Mouse (Mus musculus) MEL (cell line): ENCODE results near the gene Hoxb1. TPM values are rescaled to one million over a fixed set of nuclear protein-coding genes. Genes with fewer than 3 reads are reported as not detected.

Experiments
- polyA plus RNA-seq, 2 experiments: library from polyadenylated mRNA; stranded (reverse) in 1 of 2; unstranded in 1 of 2; fragments of >175 nt in 1 of 2; fragments of >200 nt in 1 of 2; gene quantifications; 2 replicates each; pipeline versions ENCODE4 v1.2.1 to v1.2.4; 2012; ENCODE audit warnings: low replicate concordance in 2 of 2, low read depth in 1 of 2; ENCODE audit not compliant: insufficient read length in 2 of 2, insufficient read depth in 1 of 2, missing spikeins in 1 of 2
- total RNA-seq: library from RNA; depleted of rRNA; stranded (reverse); fragments of 300-350 nt; gene quantifications from 2 replicates; pipeline ENCODE4 v1.2.3, GENCODE M21; 2012; rRNA removed

The Hoxb1 gene
- total and polyA plus RNA-seq, 3 experiments: not detected

Other genes starting within 250 kb of the Hoxb1 start
- not detected in 2 replicates for gene Ttll6, start 232.0 kb upstream of the Hoxb1 start, total RNA-seq
- gene Ttll6, start 232.0 kb upstream of the Hoxb1 start, polyA plus RNA-seq: under 1 TPM in 1 of 2 experiments, not detected in 1; 0.03 TPM
- gene Hoxb13, start 171.4 kb upstream of the Hoxb1 start, total RNA-seq: 12.1 and 13.8 TPM in 2 replicates
- gene Hoxb13, start 171.4 kb upstream of the Hoxb1 start, polyA plus RNA-seq: 10 to 100 TPM in 1 of 2 experiments, not detected in 1; 16.7 TPM
- not detected in 2 replicates for gene Hoxb9, start 94.3 kb upstream of the Hoxb1 start, total RNA-seq
- gene Hoxb9, start 94.3 kb upstream of the Hoxb1 start, polyA plus RNA-seq: not detected
- not detected in 2 replicates for gene Hoxb8, start 83.8 kb upstream of the Hoxb1 start, total RNA-seq
- gene Hoxb8, start 83.8 kb upstream of the Hoxb1 start, polyA plus RNA-seq: not detected
- gene Hoxb7, start 79.1 kb upstream of the Hoxb1 start, total RNA-seq: not detected in 2 replicates
- not detected for gene Hoxb7, start 79.1 kb upstream of the Hoxb1 start, polyA plus RNA-seq
- not detected in 2 replicates for gene Hoxb6, start 73.3 kb upstream of the Hoxb1 start, total RNA-seq
- not detected for gene Hoxb6, start 73.3 kb upstream of the Hoxb1 start, polyA plus RNA-seq
- not detected in 2 replicates for gene Hoxb5, start 62.4 kb upstream of the Hoxb1 start, total RNA-seq
- not detected for gene Hoxb5, start 62.4 kb upstream of the Hoxb1 start, polyA plus RNA-seq
- gene Hoxb4, start 47.5 kb upstream of the Hoxb1 start, total RNA-seq: not detected in 2 replicates
- gene Hoxb4, start 47.5 kb upstream of the Hoxb1 start, polyA plus RNA-seq: not detected
- gene Hoxb3, start 42.4 kb upstream of the Hoxb1 start, total RNA-seq: not detected in 2 replicates
- not detected for gene Hoxb3, start 42.4 kb upstream of the Hoxb1 start, polyA plus RNA-seq
- gene Hoxb2, start 15.2 kb upstream of the Hoxb1 start, total RNA-seq: not detected in 2 replicates
- gene Hoxb2, start 15.2 kb upstream of the Hoxb1 start, polyA plus RNA-seq: not detected
- not detected in 2 replicates for gene Skap1, start 98.8 kb downstream of the Hoxb1 start, total RNA-seq
- gene Skap1, start 98.8 kb downstream of the Hoxb1 start, polyA plus RNA-seq: not detected